Mouse (Mus musculus) A20 (cell line): ENCODE data around the gene Epsti1.

Source experiments
- DNase-seq: peaks from one replicate; pipeline ENCODE4 v3.0.0-alpha.2; 2011; ENCODE audit warnings: low read depth, low spot score

Epsti1 gene

GRCm38 (mm10) chr14:77904171-77904762, at the start of gene Epsti1:
Gene Epsti1, plus strand, starts transcription at chr14:77904239.
- peak; percentile 90 for DNase-seq

DNA sequence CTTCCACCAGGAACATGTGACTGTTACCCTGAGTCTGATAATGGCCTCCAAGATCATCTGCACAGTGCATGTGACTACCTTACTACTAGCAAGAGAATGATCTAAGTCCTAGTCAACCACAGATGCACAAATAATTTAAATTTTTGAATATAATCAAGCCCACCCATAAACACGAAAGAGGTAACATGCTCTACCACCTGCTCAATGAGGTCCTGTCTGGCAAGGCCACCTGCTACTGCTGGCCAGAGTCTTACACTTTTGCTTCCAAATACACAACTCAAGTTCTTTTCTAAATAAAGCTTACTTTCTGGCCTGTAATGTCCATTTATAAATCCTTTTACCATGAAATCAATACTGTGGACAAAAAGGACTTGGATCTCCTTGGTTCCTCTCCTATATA, 44.1 kb upstream of the Epsti1 start:
- DNase-seq, result no peak

GRCm38 (mm10) chr14:77860841-77861560, 43.0 kb upstream of the Epsti1 start:
- DNase-seq, result no peak

DNA sequence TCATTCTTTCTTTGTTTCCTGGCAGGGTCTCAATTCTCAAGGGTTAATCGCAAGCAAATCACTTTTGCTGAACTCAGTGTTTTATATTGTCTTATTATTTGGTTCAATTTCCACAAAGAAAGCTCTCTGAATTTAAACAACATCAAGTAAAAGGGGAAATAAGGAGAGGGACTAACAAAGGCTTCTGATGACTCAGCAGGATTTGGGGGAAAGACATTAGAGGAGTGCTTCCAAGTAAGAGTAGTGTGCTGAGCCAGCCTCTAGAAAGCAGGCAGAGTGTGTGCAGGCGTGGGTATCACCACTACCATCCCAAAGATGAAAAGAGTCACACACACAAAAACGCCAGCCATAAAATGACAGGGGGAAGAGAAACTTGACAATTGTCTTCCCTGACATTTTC, 40.0 kb upstream of the Epsti1 start:
- no peak for DNase-seq

DNA sequence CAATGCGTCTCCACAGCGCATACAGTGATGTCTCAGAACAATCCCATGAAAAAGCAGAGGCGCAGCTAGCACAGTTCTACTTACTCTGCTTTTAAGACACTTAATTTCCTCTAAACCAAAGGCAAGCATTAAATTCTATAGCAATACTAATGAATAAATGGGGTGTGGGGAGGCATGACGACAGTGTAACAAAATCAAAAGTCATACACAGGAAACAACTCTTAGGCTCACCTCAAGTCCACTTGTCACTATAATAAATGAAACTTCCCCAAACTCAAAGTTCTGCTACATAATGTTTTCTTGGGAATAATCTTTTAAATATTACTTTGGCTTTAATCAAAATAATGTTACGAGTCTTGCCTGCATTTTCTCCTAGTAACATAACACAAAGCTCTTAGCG, 39.5 kb upstream of the Epsti1 start:
- no peak for DNase-seq

DNA sequence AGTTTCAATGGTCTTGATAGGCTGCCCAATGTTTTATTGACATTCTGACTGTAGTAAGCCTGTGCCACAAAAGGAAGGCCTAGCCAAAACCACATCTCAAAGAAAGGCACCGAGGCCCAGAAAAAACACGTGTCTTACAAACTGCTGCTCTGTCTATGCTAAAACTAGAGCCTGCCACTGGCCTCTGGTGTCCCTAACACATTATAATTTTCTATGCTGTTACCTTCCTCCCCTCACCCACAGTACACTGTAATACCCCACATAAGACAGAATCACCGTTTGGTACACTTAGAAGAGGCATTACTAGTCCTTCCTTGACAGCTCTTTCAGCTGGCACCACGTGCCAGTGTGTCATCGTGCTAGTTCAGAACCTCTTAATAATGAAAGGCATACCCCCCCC, 36.4 kb upstream of the Epsti1 start:
- DNase-seq, result no peak

DNA sequence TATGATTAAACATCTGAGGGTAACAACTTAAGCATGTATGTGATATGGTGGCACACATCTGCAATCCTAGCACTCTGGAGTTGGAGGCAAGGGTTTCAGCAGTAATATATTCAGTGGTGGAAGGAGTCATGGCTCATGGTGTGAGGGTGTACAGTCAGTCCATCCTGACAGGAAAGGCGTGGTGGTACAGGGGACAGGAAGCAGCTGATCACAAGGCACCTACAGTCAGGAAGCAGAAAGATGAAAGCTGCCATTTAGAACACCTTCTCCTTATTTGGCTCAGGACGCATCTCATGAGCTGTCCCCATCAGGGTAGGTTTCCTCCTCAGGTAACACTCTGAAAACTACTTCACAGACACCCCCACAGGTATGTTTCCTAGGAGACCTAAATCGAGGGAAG, 33.1 kb upstream of the Epsti1 start:
- no peak for DNase-seq

DNA sequence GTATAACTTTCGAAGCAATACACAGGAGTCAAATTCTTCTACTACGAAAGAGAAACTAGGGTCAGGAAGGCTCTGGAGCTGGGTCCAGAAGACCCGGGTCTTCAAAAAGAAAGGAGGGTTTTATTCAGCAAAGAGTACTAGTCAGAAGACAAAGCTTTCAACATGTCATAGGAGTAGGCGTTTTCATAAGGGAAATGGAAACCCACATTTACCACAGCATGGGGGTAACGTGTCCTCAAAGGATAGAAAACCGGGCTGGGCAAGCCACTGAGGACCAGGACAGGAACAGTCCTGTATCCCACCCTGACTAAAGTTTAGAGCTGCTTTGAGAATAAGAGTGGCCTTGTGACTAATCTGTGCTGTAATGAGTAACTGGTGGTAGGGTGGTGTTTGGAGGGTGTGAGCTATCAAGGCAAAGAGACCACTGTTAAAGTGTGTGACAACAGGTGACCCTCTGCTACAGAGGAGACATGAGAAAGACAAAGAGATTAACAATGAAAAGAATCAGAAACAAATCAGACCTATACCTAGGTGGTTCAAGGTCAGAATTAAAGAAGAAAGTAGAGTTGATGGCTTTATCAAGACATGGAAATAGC, 32.6 kb upstream of the Epsti1 start:
- no peak for DNase-seq

- DNase-seq, result peak; percentile 91
Observed at GRCm38 (mm10) chr14:77874304-77875241, 29.5 kb upstream of the Epsti1 start, which contains the start of gene Dnajc15. Gene Dnajc15, minus strand, starts transcription at chr14:77875125.

GRCm38 (mm10) chr14:77876199-77876598, 27.8 kb upstream of the Epsti1 start:
- no peak for DNase-seq

DNA sequence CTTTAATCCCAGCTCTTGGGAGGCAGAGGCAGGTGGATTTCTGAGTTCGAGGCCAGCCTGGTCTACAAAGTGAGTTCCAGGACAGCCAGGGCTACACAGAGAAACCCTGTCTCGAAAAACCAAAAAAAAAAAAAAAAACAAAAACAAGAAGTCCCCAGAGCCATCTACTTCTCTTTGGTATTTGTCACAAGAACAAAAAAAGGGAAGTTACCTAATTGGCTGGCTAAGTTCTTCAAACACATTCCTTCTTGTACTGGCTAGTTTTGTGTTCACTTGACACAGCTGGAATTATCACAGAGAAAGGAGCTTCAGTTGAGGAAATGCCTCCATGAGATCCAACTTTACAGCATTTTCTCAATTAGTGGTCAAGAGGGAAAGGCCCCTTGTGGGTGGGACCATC, 26.2 kb upstream of the Epsti1 start:
- peak; percentile 32 for DNase-seq

DNA sequence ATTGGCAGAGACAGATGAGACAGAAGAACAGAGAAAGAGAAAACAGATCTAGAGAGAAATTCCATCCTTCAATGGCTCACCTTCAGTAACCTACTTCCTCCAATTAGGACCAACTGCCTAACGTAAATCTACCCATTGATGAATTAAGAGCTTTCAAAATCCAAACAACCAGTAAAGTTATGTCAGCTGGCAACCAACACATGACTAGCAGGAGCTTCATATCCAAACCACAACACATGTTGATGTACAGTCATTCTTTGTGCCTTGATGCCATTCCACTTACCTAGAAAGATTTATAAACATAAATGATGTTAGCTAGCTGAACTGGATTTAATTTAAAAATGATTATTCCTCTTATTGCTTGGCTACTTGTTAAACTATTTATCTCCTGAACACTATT, 22.0 kb upstream of the Epsti1 start:
- no peak for DNase-seq

DNA sequence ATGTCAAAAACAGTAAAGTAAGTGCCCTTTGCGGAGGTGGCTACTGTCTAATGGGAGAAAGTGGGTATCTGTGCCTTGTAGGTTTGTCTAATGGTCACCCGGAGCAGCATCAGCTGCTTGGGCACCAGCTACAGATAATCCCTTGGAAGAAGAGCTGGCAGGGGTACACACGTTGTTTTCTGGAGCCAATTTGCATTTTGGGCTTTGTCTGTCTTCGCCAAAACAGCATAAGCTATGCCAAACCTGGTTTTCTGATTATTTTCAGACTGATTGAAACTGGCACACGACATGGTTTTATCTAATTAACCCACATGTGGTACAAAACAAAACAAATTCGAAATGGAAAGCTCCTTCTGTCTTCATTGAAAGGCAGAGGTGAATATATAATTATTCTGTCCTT, 21.4 kb upstream of the Epsti1 start:
- DNase-seq, result no peak

DNA sequence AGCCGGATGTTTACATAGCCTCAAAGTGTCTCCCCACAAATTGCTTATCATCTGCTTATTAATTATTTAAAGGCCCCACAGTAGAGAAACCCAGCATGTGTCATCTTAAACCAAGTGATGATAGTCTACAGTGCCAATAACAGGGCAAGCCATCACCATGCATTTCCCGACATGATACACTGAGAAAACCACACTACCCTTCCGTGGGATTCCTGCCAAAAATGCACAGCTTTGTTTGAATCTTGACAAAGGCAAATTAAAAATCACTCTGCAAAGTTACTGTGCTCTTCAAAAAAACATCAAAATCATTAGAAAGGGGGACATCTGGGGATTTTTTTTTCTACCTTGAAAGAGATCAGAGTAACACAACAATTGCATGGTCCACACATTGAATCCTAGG, 17.7 kb upstream of the Epsti1 start:
- no peak for DNase-seq

DNA sequence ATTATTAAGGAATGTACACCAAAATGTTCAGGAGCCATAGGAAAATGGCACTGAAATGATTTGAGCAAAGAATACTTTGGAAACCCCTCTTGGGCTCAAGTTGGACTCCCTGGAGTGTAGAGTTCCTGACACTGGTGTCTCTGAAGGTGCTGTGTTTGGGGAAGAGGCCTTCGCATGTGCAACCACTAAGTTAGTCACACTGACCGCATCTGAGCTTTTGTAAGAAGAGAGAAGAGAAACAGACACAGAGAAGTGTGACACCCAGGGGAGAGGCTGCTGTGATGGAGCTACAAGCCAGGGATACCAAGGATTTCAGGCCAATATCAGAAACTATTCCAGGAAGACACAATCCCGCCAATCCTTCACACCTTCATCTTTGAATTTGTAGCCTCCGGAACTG, 17.1 kb upstream of the Epsti1 start:
- DNase-seq, result no peak

GRCm38 (mm10) chr14:77889911-77890310, 14.1 kb upstream of the Epsti1 start:
- DNase-seq, result no peak

DNA sequence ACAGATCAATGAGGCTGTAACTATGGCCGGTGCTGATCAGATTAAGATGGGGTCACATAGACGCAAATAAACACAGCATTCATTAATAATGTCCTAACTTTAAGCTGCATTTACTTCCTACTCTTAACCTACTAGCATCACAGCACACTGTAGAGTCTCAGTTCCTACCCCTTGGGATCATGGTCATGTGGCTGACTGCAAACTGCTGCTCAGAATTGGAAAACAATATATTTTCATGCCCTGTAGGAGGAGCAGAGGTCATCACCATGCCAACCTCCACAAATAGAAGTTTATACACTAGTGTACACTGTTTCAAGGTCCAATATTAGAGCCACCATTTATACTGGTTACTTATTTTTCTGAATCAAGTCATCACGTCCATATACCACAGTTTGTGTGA, 8.1 kb upstream of the Epsti1 start:
- DNase-seq, result no peak

- no peak for DNase-seq
Observed at GRCm38 (mm10) chr14:77902541-77902940, 1.5 kb upstream of the Epsti1 start.

DNA sequence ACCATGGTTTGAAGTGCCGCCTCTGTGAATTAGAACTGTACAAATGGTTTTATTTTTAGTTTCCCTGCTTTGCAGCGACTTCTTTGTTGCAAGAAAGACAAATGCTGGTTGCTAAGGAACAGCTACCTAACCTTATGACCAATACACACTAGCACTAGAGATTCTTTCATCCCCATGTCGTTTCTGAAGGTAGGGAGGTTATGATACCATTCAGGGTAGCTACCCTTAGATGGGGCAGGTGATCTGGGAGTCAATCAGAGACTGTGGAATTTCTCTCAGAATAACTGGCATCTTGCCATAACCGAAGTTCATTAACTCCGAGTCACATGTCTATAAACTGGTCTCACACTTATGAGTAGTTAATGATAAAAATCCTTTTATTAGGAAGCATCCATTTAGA, 1.4 kb downstream of the Epsti1 start:
- DNase-seq, result no peak

DNA sequence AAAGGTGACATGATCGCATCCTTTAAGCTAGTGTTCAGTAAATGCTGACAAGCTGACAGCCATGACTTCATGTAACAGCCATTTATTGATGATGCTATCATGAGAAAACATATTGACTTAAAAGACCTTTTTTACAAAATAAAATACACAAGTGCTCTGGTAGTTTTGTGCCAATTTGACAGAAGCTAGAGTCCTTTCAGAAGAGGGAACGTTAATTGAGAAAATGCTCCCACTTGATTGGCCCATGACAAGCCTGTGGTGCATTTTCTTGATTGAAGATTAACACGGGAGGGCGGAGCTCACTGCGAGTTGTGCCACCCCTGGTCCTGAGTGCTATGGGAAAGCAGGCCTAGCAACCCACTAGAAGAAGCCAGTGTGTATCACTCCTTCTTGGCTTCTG, 2.5 kb downstream of the Epsti1 start:
- no peak for DNase-seq

DNA sequence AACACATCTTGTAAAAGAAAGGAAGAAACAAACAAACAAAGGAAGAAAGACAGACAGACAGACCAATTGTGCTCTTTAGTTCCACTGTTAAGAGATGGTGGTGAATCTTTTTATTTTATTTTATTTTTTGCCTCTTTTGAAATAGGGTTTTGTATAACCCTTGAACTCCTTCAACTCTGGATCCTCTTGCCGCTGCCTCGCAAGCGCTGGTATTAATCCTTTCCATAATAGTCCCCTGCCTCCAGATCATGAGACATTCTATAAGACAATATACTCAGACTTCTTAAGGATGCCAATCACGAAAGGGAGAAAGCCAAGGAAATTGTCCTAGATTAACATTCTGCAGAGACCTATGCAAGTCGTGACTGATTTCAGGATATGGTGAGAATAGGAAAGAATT, 11.7 kb downstream of the Epsti1 start:
- DNase-seq, result no peak

DNA sequence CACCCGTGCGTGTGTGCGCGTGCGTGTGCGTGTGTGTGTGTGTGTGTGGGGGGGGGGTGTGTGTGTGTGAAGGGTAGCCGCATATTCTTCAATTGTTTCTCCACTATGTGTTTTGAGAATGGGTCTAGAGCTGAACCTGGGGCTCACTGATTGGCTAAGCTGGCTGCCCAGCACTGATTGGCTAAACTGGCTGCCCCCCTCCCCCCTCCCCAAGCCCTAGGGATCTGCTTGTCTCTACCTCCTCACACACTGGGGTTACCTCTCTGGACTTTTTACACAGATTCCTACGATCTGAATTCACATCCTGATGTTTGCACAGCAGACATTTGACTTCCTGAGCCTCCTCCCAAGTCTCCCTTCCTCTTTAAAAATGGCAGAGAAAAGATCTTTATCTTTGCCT, 17.6 kb downstream of the Epsti1 start:
- no peak for DNase-seq
